Mouse (Mus musculus): ENCODE measurements around the gene Rinl. TPM values are rescaled to one million over a fixed set of nuclear protein-coding genes. Genes with fewer than 3 reads are reported as not detected.

Rinl gene
- polyA plus RNA-seq, 1 experiment from 2014 or later, result 2.4 TPM

GRCm38 (mm10) chr7:28801901-28802670 lies 13.3 kb downstream of the Rinl start:
- H3K27me3 ChIP-seq (replicated peaks), result no peaks in the 10 kb centered on the region
- H3K36me3 ChIP-seq (replicated peaks), result no peaks in the 10 kb centered on the region
- no peak overlapping the region for H3K4me3 ChIP-seq
- no peak overlapping the region for H3K4me2 ChIP-seq
- no peaks in the 10 kb centered on the region; the same call in 1 of the 2 replicates for H3K4me1 ChIP-seq
- 21% methylated on average over 10 of the region's 10 CpGs for WGBS
- no peaks in the 10 kb centered on the region for H3K9me3 ChIP-seq
- H3K27ac ChIP-seq, result peak overlapping the region; percentile 45; the same call in 1 of the 2 replicates
- no peak for ATAC-seq (replicated peaks)
- H3K9ac ChIP-seq, result no peak overlapping the region

GRCm38 (mm10) chr7:28802846-28803588 lies 14.2 kb downstream of the Rinl start:
- peak overlapping the region; percentile 45 for H3K27ac ChIP-seq
- no peaks in the 10 kb centered on the region for H3K27me3 ChIP-seq (replicated peaks)
- H3K36me3 ChIP-seq (replicated peaks), result no peaks in the 10 kb centered on the region
- H3K9me3 ChIP-seq, result no peaks in the 10 kb centered on the region
- peaks cover 6% of the 10 kb centered on the region for H3K4me1 ChIP-seq
- 9% methylated on average over 10 of the region's 10 CpGs for WGBS
- H3K4me3 ChIP-seq, result no peak overlapping the region
- H3K9ac ChIP-seq, result no peak overlapping the region
- ATAC-seq (replicated peaks), result no peak
- no peak overlapping the region for H3K4me2 ChIP-seq

- peaks cover 9% of the 10 kb centered on the region for H3K4me1 ChIP-seq
- H3K36me3 ChIP-seq (replicated peaks), result no peaks in the 10 kb centered on the region
- H3K27me3 ChIP-seq (replicated peaks), result no peaks in the 10 kb centered on the region
- H3K4me3 ChIP-seq, result no peak overlapping the region
- no peak for ATAC-seq (replicated peaks)
- H3K4me2 ChIP-seq, result no peak overlapping the region
- no peak overlapping the region for H3K27ac ChIP-seq
- H3K9me3 ChIP-seq, result no peaks in the 10 kb centered on the region
- no peak overlapping the region for H3K9ac ChIP-seq
- WGBS, result 75% methylated on average over 4 of the region's 4 CpGs
These were observed 15.0 kb downstream of the Rinl start for GRCm38 (mm10) chr7:28803756-28804155.

- Histone ChIP-seq H3K4me1 (peaks cover 16% of the 10 kb centered on the region), H3K4me2 (no peak overlapping the region), H3K9me3 (no peaks in the 10 kb centered on the region), H3K4me3 (no peak overlapping the region), H3K36me3 (replicated peaks) (no peaks in the 10 kb centered on the region), H3K27me3 (replicated peaks) (no peaks in the 10 kb centered on the region), H3K9ac (no peak overlapping the region), H3K27ac (no peak overlapping the region)
- WGBS, result 83% methylated on average over 4 of the region's 4 CpGs
- ATAC-seq (replicated peaks), result no peak
These were observed 18.1 kb downstream of the Rinl start for GRCm38 (mm10) chr7:28806869-28807268.

- ATAC-seq (replicated peaks), result no peak
- H3K27me3 ChIP-seq (replicated peaks), result no peaks in the 10 kb centered on the region
- peaks cover 25% of the 10 kb centered on the region for H3K4me1 ChIP-seq
- H3K9me3 ChIP-seq, result no peaks in the 10 kb centered on the region
- no peaks in the 10 kb centered on the region for H3K36me3 ChIP-seq (replicated peaks)
- peak overlapping the region; percentile 98 for H3K4me2 ChIP-seq
- 18% methylated on average over 8 of the region's 8 CpGs for WGBS
- peak overlapping the region; percentile 75 for H3K4me3 ChIP-seq
- peak overlapping the region; percentile 82 for H3K9ac ChIP-seq
- peak overlapping the region; percentile 99 for H3K27ac ChIP-seq
These were observed 19.0 kb downstream of the Rinl start for GRCm38 (mm10) chr7:28807641-28808220.

GRCm38 (mm10) chr7:28808221-28808941 lies 19.6 kb downstream of the Rinl start, which contains the start of gene Hnrnpl:
Gene Hnrnpl, plus strand, starts transcription at chr7:28808541.
- Histone ChIP-seq H3K36me3 (replicated peaks) (peaks cover 2% of the 10 kb centered on the region), H3K27me3 (replicated peaks) (no peaks in the 10 kb centered on the region), H3K4me3 (peak within 1 kb of the TSS; percentile 75), H3K9me3 (no peaks in the 10 kb centered on the region), H3K4me2 (peak within 1 kb of the TSS; percentile 98), H3K9ac (peak within 1 kb of the TSS; percentile 82), H3K4me1 (peaks cover 32% of the 10 kb centered on the region), H3K27ac (peak within 1 kb of the TSS; percentile 99)
- ATAC-seq (replicated peaks), result peak; percentile 0; the same call in 1 of the 2 replicates
- 1% methylated on average over 35 of the region's 35 CpGs for WGBS

GRCm38 (mm10) chr7:28808957-28809393 lies 20.2 kb downstream of the Rinl start:
- under 1% methylated on average over 26 of the region's 32 CpGs for WGBS
- peak overlapping the region; percentile 98 for H3K4me2 ChIP-seq
- peaks cover 36% of the 10 kb centered on the region for H3K4me1 ChIP-seq
- H3K4me3 ChIP-seq, result peak overlapping the region; percentile 75
- no peaks in the 10 kb centered on the region for H3K27me3 ChIP-seq (replicated peaks)
- H3K9me3 ChIP-seq, result no peaks in the 10 kb centered on the region
- peaks cover 8% of the 10 kb centered on the region for H3K36me3 ChIP-seq (replicated peaks)
- peak overlapping the region; percentile 82 for H3K9ac ChIP-seq
- ATAC-seq (replicated peaks), result peak; percentile 58
- H3K27ac ChIP-seq, result peak overlapping the region; percentile 99

- Histone ChIP-seq H3K9me3 (no peaks in the 10 kb centered on the region), H3K4me2 (peak overlapping the region; percentile 98), H3K27ac (peak overlapping the region; percentile 99), H3K36me3 (replicated peaks) (peaks cover 14% of the 10 kb centered on the region), H3K4me1 (peaks cover 36% of the 10 kb centered on the region), H3K9ac (peak overlapping the region; percentile 82), H3K27me3 (replicated peaks) (no peaks in the 10 kb centered on the region), H3K4me3 (peak overlapping the region; percentile 75)
- WGBS, result under 1% methylated on average over 35 of the region's 35 CpGs
- ATAC-seq (replicated peaks), result peak; percentile 34
These were observed 20.8 kb downstream of the Rinl start for GRCm38 (mm10) chr7:28809401-28810089.

- Histone ChIP-seq H3K4me1 (peaks cover 36% of the 10 kb centered on the region), H3K27ac (peak overlapping the region; percentile 99), H3K9me3 (no peaks in the 10 kb centered on the region), H3K27me3 (replicated peaks) (no peaks in the 10 kb centered on the region), H3K4me2 (peak overlapping the region; percentile 98), H3K9ac (peak overlapping the region; percentile 84), H3K4me3 (peak overlapping the region; percentile 75), H3K36me3 (replicated peaks) (peaks cover 22% of the 10 kb centered on the region)
- ATAC-seq (replicated peaks), result peak; percentile 93
- WGBS, result under 1% methylated on average over 60 of the region's 70 CpGs
These were observed 21.6 kb downstream of the Rinl start for GRCm38 (mm10) chr7:28810107-28811066.

- H3K27ac ChIP-seq, result peak overlapping the region; percentile 97
- peak overlapping the region; percentile 84 for H3K9ac ChIP-seq
- ATAC-seq (replicated peaks), result peak; percentile 41
- peaks cover 42% of the 10 kb centered on the region for H3K4me1 ChIP-seq
- no peaks in the 10 kb centered on the region for H3K9me3 ChIP-seq
- under 1% methylated on average over 30 of the region's 40 CpGs for WGBS
- H3K27me3 ChIP-seq (replicated peaks), result no peaks in the 10 kb centered on the region
- peak overlapping the region; percentile 77 for H3K4me2 ChIP-seq
- H3K36me3 ChIP-seq (replicated peaks), result peaks cover 31% of the 10 kb centered on the region
- peak overlapping the region; percentile 75 for H3K4me3 ChIP-seq
These were observed 22.5 kb downstream of the Rinl start for GRCm38 (mm10) chr7:28811228-28811627.

Measured in midbrain, embryonic 15.5 days (tissue).